In genomic region chr11:5877921-5878526, GRCm38 (mm10) we compare ENCODE assay signal across 8 mouse cellular contexts. TPM values are rescaled to one million over a fixed set of nuclear protein-coding genes. Genes with fewer than 3 reads are reported as not detected.
A peak's percentile ranks its signal among the peaks of the same experiment; 100 is the strongest.
DNase-seq lines count a peak whose midpoint lies in the region; ATAC-seq lines count a peak whose summit lies in the region.

Pold2 (minus strand) TSS chr11:5878292.

- ATAC-seq in inflammation-experienced regulatory T-cells, adult 6 months = peak; percentile 97
- ATAC-seq in megakaryocyte-erythroid progenitor cell, adult 5-6 weeks (replicated peaks; ENCODE audit: low FRiP score, low TSS enrichment, poor library complexity, severe bottlenecking) = peak; percentile 95

- intact Hi-C loops in gastrocnemius, postnatal 14 days (cut with DNase I; ENCODE audit: low total_unique reads) = no loop called here
- intact Hi-C loops in left cerebral cortex, postnatal 10 days (cut with DNase I) = loop anchor here (5.0 kb wide), 2 partner anchors 41 to 79 kb away; partner anchors contain the start of genes Polm and Ykt6

- DNase-seq in adrenal gland, adult (ENCODE audit: inconsistent age in 2 of 2, low spot score in 1 of 2) = peak; percentile 98
- peak; percentile 99 for DNase-seq in embryo, embryonic 10.5 days (ENCODE audit: low spot score)
- peak; percentile 99 for DNase-seq in gastrocnemius, postnatal 14 days
- peak; percentile 97 to 99 for DNase-seq in left cerebral cortex, postnatal 10 days (ENCODE audit: extremely low spot score in 1 of 2, low spot score in 2 of 2)
- DNase-seq in right cerebral cortex, postnatal 25 days = peak; percentile 97
- peak; percentile 96 to 97 for DNase-seq in urinary bladder, postnatal 4 days (ENCODE audit: low spot score in 2 of 2)

RNA-seq across cellular contexts. Expression of gene Pold2, which starts in this region (rescaled TPM):
- total RNA-seq in gastrocnemius, postnatal 14 days (2021) = 10 to 100 TPM; 36.4 to 38.7 TPM
- polyA plus RNA-seq in inflammation-experienced regulatory T-cells, adult 6 months (2017; shearing (Covaris generic)) = 10 to 100 TPM; 22.6 to 33.0 (median 30.2) TPM
- total RNA-seq in left cerebral cortex, postnatal 10 days (2021) = 10 to 100 TPM; 21.1 to 22.0 TPM
- 115 and 138 TPM in 2 replicates for total RNA-seq in megakaryocyte-erythroid progenitor cell, adult 5-6 weeks (2014; fragmentation: Nextera tagmentation)
- total RNA-seq in megakaryocyte-erythroid progenitor cell, adult 5-6 weeks (2017) = 55.7 and 85.8 TPM in 2 replicates

Comparison
In these comparisons a context has a peak if more than half of its experiments do, and no peak if none do; other contexts are left out.
1. Peak in every context shown above with its lines: DNase-seq and ATAC-seq.